Mouse (Mus musculus) myocyte (in vitro differentiated cells): ENCODE data around the gene Vax2. TPM values are rescaled to one million over a fixed set of nuclear protein-coding genes. Genes with fewer than 3 reads are reported as not detected.

Experiments
- H3K27me3 ChIP-seq: one replicate; pipeline ENCODE4 v1.6.1; 2011; ENCODE audit not compliant: control insufficient read depth, insufficient read depth, insufficient read length
- H3K36me3 ChIP-seq: one replicate; pipeline ENCODE4 v1.6.1; 2011; ENCODE audit not compliant: control insufficient read depth, insufficient read depth
- H3K4me2 ChIP-seq: one replicate; pipeline ENCODE4 v1.6.1; 2011; ENCODE audit warnings: low read depth, control low read depth
- H3K4me3 ChIP-seq: one replicate; pipeline ENCODE4 v1.5.1; 2011; ENCODE audit warnings: mild to moderate bottlenecking, control low read depth, moderate library complexity
- H3K79me2 ChIP-seq: one replicate; pipeline ENCODE4 v1.6.1; 2011; ENCODE audit not compliant: control insufficient read depth, insufficient read depth
- H3ac ChIP-seq: one replicate; pipeline ENCODE4 v1.6.1; 2011; ENCODE audit not compliant: control insufficient read depth, insufficient read length
- CEBPB ChIP-seq: IDR thresholded peaks from 2 replicates; pipeline ENCODE4 v1.6.1; 2011; ENCODE audit warnings: mild to moderate bottlenecking, moderate library complexity; ENCODE audit not compliant: poor library complexity, insufficient read depth, severe bottlenecking
- E2F4 ChIP-seq: IDR thresholded peaks from one replicate; pipeline ENCODE4 v1.6.1; 2011; ENCODE audit warnings: mild to moderate bottlenecking, control low read depth, moderate library complexity; ENCODE audit not compliant: insufficient read depth
- MAX ChIP-seq: IDR thresholded peaks from one replicate; pipeline ENCODE4 v1.6.1; 2011; ENCODE audit warnings: low read depth, mild to moderate bottlenecking, control low read depth
- MYOD1 ChIP-seq, 3 experiments: IDR thresholded peaks; one replicate each; pipeline ENCODE4 v1.6.1; 2011; ENCODE audit warnings: control low read depth in 2 of 3, low read depth in 2 of 3, mild to moderate bottlenecking in 2 of 3, moderate library complexity in 1 of 3; ENCODE audit not compliant: insufficient read length in 2 of 3, control insufficient read depth in 1 of 3
- MYOG ChIP-seq, 3 experiments: IDR thresholded peaks; one replicate each; pipeline ENCODE4 v1.6.1; 2011; ENCODE audit warnings: control low read depth in 2 of 3, low read depth in 2 of 3, mild to moderate bottlenecking in 2 of 3; ENCODE audit not compliant: insufficient read length in 2 of 3, control insufficient read depth in 1 of 3, insufficient read depth in 1 of 3
- POLR2A ChIP-seq: IDR thresholded peaks from one replicate; pipeline ENCODE4 v1.6.1; 2011; ENCODE audit warnings: low read depth, mild to moderate bottlenecking, control low read depth, moderate library complexity; ENCODE audit not compliant: insufficient read length
- POLR2AphosphoS2 ChIP-seq: IDR thresholded peaks from one replicate; pipeline ENCODE4 v1.6.1; 2011; ENCODE audit warnings: low read depth, control low read depth; ENCODE audit not compliant: insufficient read length
- REST ChIP-seq: IDR thresholded peaks from one replicate; pipeline ENCODE4 v1.6.1; 2011; ENCODE audit warnings: mild to moderate bottlenecking, control low read depth, moderate library complexity; ENCODE audit not compliant: insufficient read depth, insufficient read length
- SRF ChIP-seq: IDR thresholded peaks from one replicate; pipeline ENCODE4 v1.6.1; 2011; ENCODE audit warnings: low read depth; ENCODE audit not compliant: control insufficient read depth, insufficient read length
- TCF12 ChIP-seq: IDR thresholded peaks from one replicate; pipeline ENCODE4 v1.6.1; 2011; ENCODE audit warnings: mild to moderate bottlenecking, control low read depth; ENCODE audit not compliant: poor library complexity, insufficient read depth, severe bottlenecking
- TCF3 ChIP-seq: IDR thresholded peaks from one replicate; pipeline ENCODE4 v1.6.1; 2011; ENCODE audit warnings: low read depth, control low read depth; ENCODE audit not compliant: insufficient read length
- USF1 ChIP-seq: IDR thresholded peaks from one replicate; pipeline ENCODE4 v1.6.1; 2011; ENCODE audit warnings: low read depth, mild to moderate bottlenecking, control low read depth, moderate library complexity
- polyA plus RNA-seq: library from polyadenylated mRNA; unstranded; fragments of >200 nt; fragmentation: generic; extraction: Trizol; gene quantifications from one replicate; pipeline ENCODE4 v1.2.1, GENCODE M21; 2012; ENCODE audit warnings: missing spikeins

Gene Vax2
- polyA plus RNA-seq, 1 experiment, result 0.66 TPM

- Histone ChIP-seq H3K27me3 (no peaks in the 10 kb centered on the region), H3K4me3 (no peak overlapping the region), H3K79me2 (no peaks in the 10 kb centered on the region), H3K36me3 (peaks cover 4% of the 10 kb centered on the region), H3K4me2 (no peak overlapping the region), H3ac (no peak overlapping the region)
- TF ChIP-seq USF1 (no peak), TCF3 (no peak), POLR2A (no peak), SRF (no peak), CEBPB (no peak), MAX (no peak), E2F4 (no peak), POLR2AphosphoS2 (no peak), TCF12 (no peak), MYOG (IDR thresholded peaks at IDR 0.05; ENCODE audit: control insufficient read depth in 1 of 3, insufficient read depth in 1 of 3, insufficient read length in 2 of 3, low read depth in 2 of 3) (no peak), REST (no peak), MYOD1 (IDR thresholded peaks at IDR 0.05; ENCODE audit: control insufficient read depth in 1 of 3, insufficient read length in 2 of 3, low read depth in 2 of 3) (no peak)
Observed at GRCm38 (mm10) chr6:83766982-83767381, 55.9 kb downstream of the Vax2 start.

DNA sequence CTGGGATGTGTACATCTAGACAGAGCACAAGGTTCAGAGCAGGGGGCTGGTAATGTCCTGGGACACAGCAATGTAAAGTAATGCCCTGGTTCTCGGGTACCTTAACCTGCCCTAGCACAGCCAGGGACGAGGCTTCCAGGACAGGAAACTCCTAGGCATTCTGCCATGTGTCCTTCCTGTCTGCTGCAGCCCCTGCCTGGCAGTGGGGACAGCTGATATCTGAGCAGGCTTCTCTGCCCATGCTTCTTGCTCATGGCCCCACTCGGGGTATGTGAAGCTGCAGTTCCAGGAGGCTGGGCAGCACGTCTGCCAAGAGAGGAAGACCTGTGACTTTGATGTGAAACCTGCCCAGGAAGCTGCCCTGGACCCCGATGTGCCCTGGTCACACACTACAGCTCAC lies 57.4 kb downstream of the Vax2 start:
- Histone ChIP-seq H3K36me3 (peaks cover 4% of the 10 kb centered on the region), H3K79me2 (peaks cover 3% of the 10 kb centered on the region), H3K27me3 (no peaks in the 10 kb centered on the region), H3K4me3 (no peak overlapping the region), H3K4me2 (no peak overlapping the region), H3ac (no peak overlapping the region)
- TF ChIP-seq MYOG (IDR thresholded peaks at IDR 0.05; ENCODE audit: control insufficient read depth in 1 of 3, insufficient read depth in 1 of 3, insufficient read length in 2 of 3, low read depth in 2 of 3) (no peak), MAX (no peak), USF1 (no peak), POLR2A (no peak), TCF3 (no peak), REST (no peak), MYOD1 (IDR thresholded peaks at IDR 0.05; ENCODE audit: control insufficient read depth in 1 of 3, insufficient read length in 2 of 3, low read depth in 2 of 3) (no peak)

DNA sequence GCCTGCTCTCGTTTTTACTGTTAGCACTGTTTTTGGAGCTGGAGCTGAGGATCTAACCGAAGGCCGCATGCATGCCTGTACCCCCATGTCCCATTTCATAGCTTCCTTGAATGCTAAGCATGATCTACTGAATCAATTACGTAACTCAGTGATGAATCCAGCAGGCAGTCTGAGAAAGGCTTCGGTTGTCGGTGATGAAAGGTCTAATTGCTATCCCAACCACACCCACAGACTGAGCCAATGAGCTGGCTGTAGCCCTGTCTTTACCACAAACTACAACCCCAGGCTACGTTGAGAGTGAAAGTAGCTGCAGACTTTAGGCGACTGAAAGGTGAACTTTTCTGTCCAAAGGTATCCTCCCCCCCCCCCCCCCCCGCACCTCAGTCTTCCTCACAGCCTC lies 63.1 kb downstream of the Vax2 start:
- TF ChIP-seq USF1 (no peak), TCF3 (no peak), MYOG (IDR thresholded peaks at IDR 0.05; ENCODE audit: control insufficient read depth in 1 of 3, insufficient read depth in 1 of 3, insufficient read length in 2 of 3, low read depth in 2 of 3) (no peak), POLR2A (no peak), MYOD1 (IDR thresholded peaks at IDR 0.05; ENCODE audit: control insufficient read depth in 1 of 3, insufficient read length in 2 of 3, low read depth in 2 of 3) (no peak), CEBPB (0 out of 2 replicates have a peak, but pooled peaks have one; percentile 20), POLR2AphosphoS2 (no peak)
- H3ac ChIP-seq, result no peak overlapping the region
- H3K36me3 ChIP-seq, result peaks cover 4% of the 10 kb centered on the region
- no peaks in the 10 kb centered on the region for H3K27me3 ChIP-seq
- peaks cover 8% of the 10 kb centered on the region for H3K79me2 ChIP-seq
- H3K4me2 ChIP-seq, result peak overlapping the region; percentile 81
- H3K4me3 ChIP-seq, result peak overlapping the region; percentile 79

- H3ac ChIP-seq, result peak overlapping the region; percentile 42
- peaks cover 2% of the 10 kb centered on the region for H3K36me3 ChIP-seq
- H3K4me2 ChIP-seq, result peak overlapping the region; percentile 81
- TF ChIP-seq USF1, result no peak
- no peak for TF ChIP-seq POLR2A
- TF ChIP-seq MAX, result no peak
- TF ChIP-seq TCF12, result no peak
- no peak for TF ChIP-seq E2F4
- no peak for TF ChIP-seq CEBPB
- no peak for TF ChIP-seq MYOG (IDR thresholded peaks at IDR 0.05; ENCODE audit: control insufficient read depth in 1 of 3, insufficient read depth in 1 of 3, insufficient read length in 2 of 3, low read depth in 2 of 3)
- TF ChIP-seq REST, result no peak
- TF ChIP-seq POLR2AphosphoS2, result no peak
- TF ChIP-seq SRF, result no peak
- no peak for TF ChIP-seq MYOD1 (IDR thresholded peaks at IDR 0.05; ENCODE audit: control insufficient read depth in 1 of 3, insufficient read length in 2 of 3, low read depth in 2 of 3)
- no peak for TF ChIP-seq TCF3
- H3K79me2 ChIP-seq, result peaks cover 8% of the 10 kb centered on the region
- peak overlapping the region; percentile 79 for H3K4me3 ChIP-seq
- no peaks in the 10 kb centered on the region for H3K27me3 ChIP-seq
Observed at GRCm38 (mm10) chr6:83774781-83775563, 63.9 kb downstream of the Vax2 start.
